Mouse (Mus musculus): Measurements from ENCODE around the gene Gm21885.

Gm21885 gene

GRCm38 (mm10) chr11:94268761-94269160 is 12.9 kb upstream of the Gm21885 start:
- no peak for DNase-seq (ENCODE audit: low read depth, low spot score)

GRCm38 (mm10) chr11:94269906-94270305 is 11.8 kb upstream of the Gm21885 start:
- no peak for DNase-seq (ENCODE audit: low read depth, low spot score)

GRCm38 (mm10) chr11:94271015-94271414 is 10.7 kb upstream of the Gm21885 start:
- DNase-seq (ENCODE audit: low read depth, low spot score) = no peak

DNA sequence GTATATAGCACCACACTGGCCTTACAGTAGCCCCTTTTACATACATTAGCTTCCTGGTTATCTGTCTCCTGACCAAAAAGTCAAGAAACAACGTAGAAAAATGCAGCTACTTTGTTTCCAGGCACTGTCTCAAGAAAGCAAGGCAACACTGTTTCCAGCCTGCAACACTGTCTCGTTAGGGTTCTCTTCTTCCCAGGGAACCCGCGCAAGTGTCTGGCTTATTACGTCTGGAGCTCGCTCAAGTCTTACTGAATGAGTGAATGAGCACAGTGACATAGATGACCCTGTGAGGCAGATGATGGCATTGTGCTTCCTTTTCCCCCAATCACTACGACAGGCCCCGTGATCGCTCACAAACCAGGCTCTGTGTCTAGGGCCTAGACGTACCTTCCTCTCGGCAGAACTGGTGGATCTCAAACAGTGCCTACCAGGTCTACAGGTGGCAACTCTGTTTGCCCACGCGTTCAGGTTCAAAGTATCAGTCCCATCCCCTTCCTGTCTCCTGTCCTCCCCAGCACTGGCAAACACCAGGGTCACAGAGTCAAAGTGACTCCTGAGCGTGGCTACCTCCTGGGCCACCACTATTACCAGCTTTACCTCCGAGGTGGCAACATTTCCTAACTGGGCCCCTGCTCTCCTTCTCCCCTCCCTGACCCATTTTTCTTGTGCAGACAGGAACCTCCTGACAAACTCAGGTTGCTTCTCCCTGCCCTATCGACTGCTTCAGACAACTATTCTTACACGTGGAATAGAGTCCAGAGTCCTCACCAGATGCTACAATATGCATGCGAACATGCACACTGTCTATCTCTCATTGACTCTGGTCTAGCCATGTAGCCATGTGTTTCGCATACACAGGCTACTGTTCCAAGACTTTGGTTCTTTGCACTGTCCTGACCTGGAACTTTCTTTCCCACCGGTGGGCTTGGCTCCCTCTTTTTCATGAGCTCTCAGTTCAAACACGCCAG is 8.4 kb upstream of the Gm21885 start:
- no peak for DNase-seq (ENCODE audit: low read depth, low spot score)

DNA sequence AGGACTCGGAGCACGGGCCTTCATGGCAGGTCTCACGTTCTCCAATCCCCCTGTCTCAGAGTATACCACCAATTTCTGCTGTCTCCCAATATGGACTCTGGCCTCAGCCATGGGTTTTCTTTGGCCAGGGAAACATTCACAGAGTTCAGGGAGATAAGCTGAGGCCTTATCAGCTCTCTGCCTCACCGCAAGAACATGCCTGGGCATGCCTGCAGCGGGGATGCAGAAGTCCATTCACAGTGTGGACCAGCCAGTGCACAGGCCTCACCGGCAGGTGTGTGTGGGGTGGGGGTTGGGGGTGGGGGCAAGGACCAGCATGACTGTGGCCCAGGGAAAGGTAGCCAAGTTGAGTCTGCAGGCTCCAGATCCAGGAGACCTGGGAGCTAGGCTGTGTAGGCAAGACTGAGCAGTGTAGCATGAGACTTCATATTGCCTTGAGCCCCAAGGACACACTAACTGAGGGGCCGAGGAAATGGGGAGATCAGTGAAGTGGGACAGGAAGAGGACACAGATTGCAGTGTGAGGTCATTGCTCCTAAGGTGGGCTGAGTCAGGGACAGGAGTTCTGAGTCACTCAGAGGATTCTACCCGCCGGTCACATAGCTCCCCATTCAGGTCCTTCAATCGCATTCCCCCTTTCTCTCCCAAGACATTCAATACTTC is 7.3 kb upstream of the Gm21885 start:
- DNase-seq (ENCODE audit: low read depth, low spot score) = no peak

- no peak for DNase-seq (ENCODE audit: low read depth, low spot score)
Measured at GRCm38 (mm10) chr11:94275226-94275625, 6.4 kb upstream of the Gm21885 start.

DNA sequence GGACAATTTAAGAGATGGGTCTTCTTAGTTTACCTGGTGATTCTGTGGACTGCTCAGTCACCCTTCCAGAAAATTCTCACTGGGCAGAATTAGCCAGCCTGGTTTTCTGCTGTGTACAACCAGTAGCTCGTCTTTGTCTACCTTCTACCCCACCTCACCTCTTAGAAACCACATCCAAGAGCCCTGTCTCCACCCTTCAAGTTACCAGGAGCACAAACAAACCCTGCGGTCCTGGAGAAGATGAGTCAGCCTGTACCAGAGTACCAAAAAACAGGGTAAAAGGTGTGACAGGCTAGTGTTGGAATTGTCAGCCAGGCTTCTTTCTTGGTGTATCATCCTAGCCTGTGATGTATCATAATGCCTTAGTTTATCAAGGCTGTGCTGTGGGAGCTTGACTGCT is 6.0 kb upstream of the Gm21885 start:
- DNase-seq (ENCODE audit: low read depth, low spot score) = no peak

DNA sequence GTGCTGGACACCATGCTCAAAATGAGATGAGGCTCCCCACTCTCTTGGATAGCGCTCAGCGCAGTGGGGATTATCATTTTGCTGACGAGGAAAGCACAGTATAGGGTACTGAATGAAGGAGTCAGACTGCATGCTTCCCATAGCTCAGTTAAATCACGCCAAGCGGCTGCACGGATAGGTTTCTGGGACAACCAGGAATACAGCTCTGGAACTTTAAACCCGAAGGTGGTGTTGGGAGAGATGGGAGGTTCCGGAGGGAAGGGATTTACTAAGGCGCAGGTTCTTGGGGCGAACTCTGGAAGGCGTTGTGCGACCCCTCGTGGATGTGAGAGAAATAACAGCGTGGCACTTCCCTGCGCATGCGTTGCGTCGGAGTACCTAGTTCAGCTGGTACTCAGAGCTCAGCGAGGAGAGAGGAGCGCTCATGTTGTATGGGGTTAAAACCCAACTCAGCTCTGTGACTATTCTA is 4.8 kb upstream of the Gm21885 start:
- DNase-seq (ENCODE audit: low read depth, low spot score) = peak; percentile 81

- no peak for DNase-seq (ENCODE audit: low read depth, low spot score)
Measured at GRCm38 (mm10) chr11:94282291-94282690, 618 bp downstream of the Gm21885 start.

DNA sequence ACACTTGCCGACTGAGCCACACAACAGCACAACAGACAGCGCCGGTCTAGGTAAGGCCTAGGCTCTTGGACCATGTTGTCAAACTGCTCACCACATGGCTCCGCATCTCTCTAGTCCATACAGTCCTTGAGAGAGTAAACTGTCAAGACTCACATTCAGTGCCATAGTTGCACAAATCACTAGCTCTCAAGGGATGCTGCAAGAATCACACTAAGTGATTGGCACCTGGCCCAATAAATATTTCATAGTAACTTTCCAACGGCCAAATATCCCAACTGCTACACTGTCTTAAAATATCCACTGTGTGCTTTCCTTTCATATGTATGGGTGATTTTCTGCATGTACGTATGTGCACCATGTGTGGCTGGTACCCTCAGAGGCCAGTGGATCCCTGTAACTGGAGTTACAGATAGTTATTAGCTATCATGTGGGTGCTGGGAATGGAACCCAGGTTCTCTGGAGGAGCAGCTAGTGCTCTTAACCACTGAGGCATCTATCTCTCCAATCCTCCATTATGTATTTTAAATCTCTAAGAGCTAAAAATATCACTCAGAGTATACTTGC is 1.9 kb downstream of the Gm21885 start:
- no peak for DNase-seq (ENCODE audit: low read depth, low spot score)

- no peak for DNase-seq (ENCODE audit: low read depth, low spot score)
Measured at GRCm38 (mm10) chr11:94285886-94286574, 4.4 kb downstream of the Gm21885 start.

- no peak for DNase-seq (ENCODE audit: low read depth, low spot score)
Measured at GRCm38 (mm10) chr11:94287105-94287504, 5.4 kb downstream of the Gm21885 start.

DNA sequence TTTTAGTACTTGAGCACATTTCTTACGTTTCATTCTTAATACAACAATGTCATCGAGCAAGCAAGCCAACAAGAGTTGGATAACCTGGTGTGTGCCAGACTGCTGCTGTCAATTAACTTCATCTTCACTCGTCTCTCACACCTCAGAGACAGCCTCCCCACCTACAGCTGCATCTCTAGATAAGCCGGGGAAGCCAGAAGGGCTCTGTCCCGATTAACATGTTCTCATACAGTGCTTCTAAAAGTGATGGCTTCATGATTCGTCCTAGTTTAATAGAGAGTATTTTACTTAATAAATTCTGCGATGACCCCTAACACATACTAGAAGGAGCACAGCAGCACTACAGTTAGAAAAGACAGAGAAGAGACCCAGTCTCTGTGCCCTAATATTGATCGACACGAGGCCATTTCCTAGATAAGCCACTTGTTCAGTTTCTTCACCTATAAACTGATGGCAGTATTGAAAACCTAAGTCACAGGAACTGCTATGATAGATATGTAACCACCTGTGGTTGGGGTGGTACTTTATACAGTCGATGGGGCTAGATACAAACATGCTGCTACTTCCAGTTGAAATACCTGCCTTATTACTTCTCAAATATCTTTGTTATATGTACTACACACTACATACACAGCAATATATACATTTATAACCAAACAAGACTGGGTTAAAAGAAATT is 8.5 kb downstream of the Gm21885 start:
- peak; percentile 70 for DNase-seq (ENCODE audit: low read depth, low spot score)

GRCm38 (mm10) chr11:94294996-94295845 is 13.5 kb downstream of the Gm21885 start:
- no peak for DNase-seq (ENCODE audit: low read depth, low spot score)

- DNase-seq (ENCODE audit: low read depth, low spot score) = no peak
Measured at GRCm38 (mm10) chr11:94312733-94313132, 31.1 kb downstream of the Gm21885 start.

GRCm38 (mm10) chr11:94314098-94314652 is 32.5 kb downstream of the Gm21885 start:
- DNase-seq (ENCODE audit: low read depth, low spot score) = no peak

- DNase-seq (ENCODE audit: low read depth, low spot score) = no peak
Measured at GRCm38 (mm10) chr11:94315308-94315707, 33.6 kb downstream of the Gm21885 start.

DNA sequence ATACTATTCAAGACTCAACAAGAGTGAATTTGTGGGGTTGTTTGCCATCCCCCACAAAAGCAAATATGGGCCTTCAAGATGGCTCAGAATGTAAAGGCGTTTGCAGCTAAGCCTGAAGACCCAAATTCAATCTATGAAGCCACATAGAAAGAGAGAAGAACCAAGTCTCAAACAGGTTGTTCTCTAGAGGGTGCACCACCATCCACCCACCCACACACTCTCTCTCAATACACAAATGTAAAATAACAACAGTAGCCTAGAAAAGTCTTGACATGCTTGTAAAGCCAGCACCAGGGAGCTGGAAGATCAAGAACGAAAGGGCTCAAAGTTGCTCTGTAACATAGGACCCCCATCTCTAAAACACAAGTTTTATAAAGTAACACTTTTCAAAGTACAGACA is 34.9 kb downstream of the Gm21885 start:
- DNase-seq (ENCODE audit: low read depth, low spot score) = no peak

- DNase-seq (ENCODE audit: low read depth, low spot score) = no peak
Measured at GRCm38 (mm10) chr11:94317014-94317413, 35.3 kb downstream of the Gm21885 start.

DNA sequence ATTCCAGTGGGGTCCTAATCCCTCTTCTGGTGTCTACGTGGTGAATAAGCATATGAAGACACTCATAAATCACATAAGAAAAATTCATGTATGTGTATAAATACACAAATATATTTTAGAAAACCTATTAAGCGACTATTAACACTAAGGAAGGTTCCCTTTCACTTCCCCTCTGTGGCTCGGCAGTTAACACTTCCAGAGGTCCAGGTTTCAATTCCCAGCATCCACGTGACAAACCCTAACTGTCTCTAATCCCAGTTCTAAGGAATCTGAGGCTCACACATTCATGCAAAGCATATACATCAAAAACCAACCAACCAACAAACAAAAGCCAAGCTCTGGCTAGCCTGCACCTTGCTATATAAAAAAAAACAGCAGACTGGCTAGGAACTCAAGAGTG is 35.8 kb downstream of the Gm21885 start:
- no peak for DNase-seq (ENCODE audit: low read depth, low spot score)
